Mouse (Mus musculus) hindbrain, embryonic 13.5 days (tissue): Measurements from ENCODE around the gene Cfap157. TPM values are rescaled to one million over a fixed set of nuclear protein-coding genes. Genes with fewer than 3 reads are reported as not detected.

ENCODE experiments used
- ATAC-seq: fragments of 200-750 bp; cut with Nextera tagmentation; 2 replicates; pipeline ENCODE4 v1.8.0; 2017; ENCODE audit warnings: moderate TSS enrichment; ENCODE audit not compliant: low FRiP score
- H3K27ac ChIP-seq: fragments of 300-500 bp; sonication (generic); 2 replicates; pipeline ENCODE4 v1.5.1; 2015; ENCODE audit warnings: inconsistent platforms, mild to moderate bottlenecking, moderate library complexity
- H3K27me3 ChIP-seq: fragments of 300-500 bp; sonication (generic); 2 replicates; pipeline ENCODE4 v1.6.1; 2015; ENCODE audit warnings: mild to moderate bottlenecking, inconsistent platforms
- H3K36me3 ChIP-seq: fragments of 300-500 bp; sonication (generic); 2 replicates; pipeline ENCODE4 v1.6.1; 2015; ENCODE audit warnings: mild to moderate bottlenecking, inconsistent platforms
- H3K4me1 ChIP-seq: fragments of 300-500 bp; sonication (generic); replicated peaks from 2 replicates; pipeline ENCODE4 v1.6.1; 2015; ENCODE audit warnings: inconsistent platforms
- H3K4me2 ChIP-seq: fragments of 300-500 bp; sonication (generic); 2 replicates; pipeline ENCODE4 v1.6.1; 2015; ENCODE audit warnings: inconsistent platforms, mild to moderate bottlenecking, moderate library complexity
- H3K4me3 ChIP-seq: fragments of 300-500 bp; sonication (generic); 2 replicates; pipeline ENCODE4 v1.5.1; 2015; ENCODE audit warnings: mild to moderate bottlenecking, inconsistent platforms
- H3K9ac ChIP-seq: fragments of 300-500 bp; sonication (generic); 2 replicates; pipeline ENCODE4 v1.6.1; 2015; ENCODE audit warnings: mild to moderate bottlenecking, inconsistent platforms
- H3K9me3 ChIP-seq: fragments of 300-500 bp; sonication (generic); 2 replicates; pipeline ENCODE4 v1.6.1; 2016; ENCODE audit warnings: inconsistent platforms
- WGBS: fragments of 180-500 bp; shearing (Covaris S2); methylation state at CpG from one replicate; pipeline ENCODE4 v1.1.7; 2015; 5-methylcytosine and 5-hydroxymethylcytosine counted together
- polyA plus RNA-seq: library from polyadenylated mRNA; unstranded; fragments of >200 nt; fragmentation: Nextera tagmentation; extraction: Ambion mirVana; gene quantifications from 2 replicates; pipeline ENCODE4 v1.2.1, GENCODE M21; 2015

Gene Cfap157
- polyA plus RNA-seq, 1 experiment from 2014 or later: 1.5 TPM

DNA sequence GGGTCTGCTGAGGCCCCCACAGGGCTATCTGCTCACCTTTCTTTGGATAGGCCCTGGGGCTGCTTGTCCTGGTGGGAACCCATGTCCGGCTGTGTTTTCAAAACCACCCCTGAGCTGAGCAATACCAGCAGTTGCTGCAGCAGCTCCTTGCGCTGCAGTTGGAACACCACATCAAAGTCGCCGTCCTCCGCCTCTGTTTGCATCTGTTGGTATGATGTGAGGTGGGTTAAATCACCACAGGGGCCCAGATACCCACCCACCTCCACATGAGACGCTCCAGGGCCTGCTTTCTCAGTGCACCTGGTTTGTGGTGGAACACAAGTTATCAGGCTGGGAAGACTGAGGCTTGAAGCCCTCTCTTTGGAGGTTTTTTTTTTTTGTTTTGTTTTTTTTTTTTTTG lies 6.1 kb downstream of the Cfap157 start:
- Histone ChIP-seq H3K9me3 (no peaks in the 10 kb centered on the region), H3K4me1 (peaks cover 18% of the 10 kb centered on the region), H3K4me3 (no peak overlapping the region), H3K27ac (no peak overlapping the region), H3K27me3 (peaks cover 12% of the 10 kb centered on the region), H3K9ac (peak overlapping the region; percentile 24; the same call in 1 of the 2 replicates), H3K36me3 (no peaks in the 10 kb centered on the region), H3K4me2 (no peak overlapping the region)
- no peak for ATAC-seq
- 92% methylated on average over 6 of the region's 6 CpGs for WGBS

DNA sequence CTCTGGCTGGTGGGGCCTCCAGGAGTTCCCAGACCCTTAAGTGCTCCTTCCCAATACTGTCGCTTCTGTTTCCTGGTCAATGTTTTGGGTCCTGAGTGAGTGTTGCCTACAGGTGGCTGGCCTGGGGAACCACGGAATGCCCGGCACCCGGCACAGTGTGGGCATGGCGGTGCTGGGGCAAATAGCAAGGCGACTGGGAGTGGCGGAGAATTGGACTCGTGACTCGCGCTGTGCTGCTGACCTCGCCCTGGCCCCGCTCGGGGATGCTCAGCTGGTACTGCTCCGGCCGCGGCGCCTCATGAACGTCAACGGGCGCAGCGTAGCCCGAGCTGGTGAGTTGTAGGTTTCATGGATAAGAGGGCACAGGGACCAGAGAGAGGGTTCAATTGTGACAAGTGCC lies 8.0 kb downstream of the Cfap157 start:
- no peaks in the 10 kb centered on the region for H3K36me3 ChIP-seq
- peaks cover 12% of the 10 kb centered on the region for H3K27me3 ChIP-seq
- peak overlapping the region; percentile 67 for H3K4me2 ChIP-seq
- H3K4me1 ChIP-seq: peaks cover 20% of the 10 kb centered on the region
- no peaks in the 10 kb centered on the region for H3K9me3 ChIP-seq
- no peak overlapping the region for H3K27ac ChIP-seq
- ATAC-seq: no peak
- H3K4me3 ChIP-seq: peak overlapping the region; percentile 56
- WGBS: 17% methylated on average over 22 of the region's 22 CpGs
- H3K9ac ChIP-seq: peak overlapping the region; percentile 72

DNA sequence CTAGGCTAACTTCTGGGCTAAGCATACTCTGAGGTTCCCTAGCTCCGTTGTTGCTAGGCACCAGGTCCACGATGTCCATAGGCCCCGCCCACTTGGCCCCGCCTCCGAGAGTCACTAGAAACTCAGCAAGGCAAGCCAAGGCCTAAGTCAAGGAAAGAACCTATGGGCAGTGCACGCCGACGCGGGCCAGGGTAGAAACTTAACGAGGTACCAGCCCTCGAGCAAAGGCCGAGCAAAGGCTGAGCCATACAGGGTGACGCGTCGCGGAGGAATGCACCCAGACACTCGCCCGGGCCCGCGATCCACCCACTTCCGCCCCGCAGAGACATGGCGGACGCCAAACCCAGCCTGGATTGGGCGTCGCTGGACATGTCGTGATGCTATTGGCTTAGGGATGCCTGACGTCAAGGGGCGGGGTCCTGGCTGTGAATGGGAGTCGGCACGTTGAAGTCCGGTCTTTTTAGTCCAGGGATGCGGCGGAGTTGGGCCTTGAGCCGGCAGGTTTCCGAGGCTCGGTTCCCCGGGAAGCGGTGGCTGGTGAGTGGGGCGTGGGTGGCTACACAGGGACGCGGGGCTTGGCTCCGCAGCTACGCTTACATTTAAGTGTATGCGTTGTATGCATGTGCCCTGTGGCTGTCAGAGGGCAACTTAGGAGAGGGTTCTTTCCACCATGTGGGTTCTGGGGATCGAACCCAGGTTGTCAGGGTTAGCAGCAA lies 8.7 kb downstream of the Cfap157 start, which contains the start of the genes Ttc16 and Ptrh1:
Ttc16 (minus strand) TSS at position 275 of the 716 bp plus-strand sequence.
Ptrh1 (plus strand) TSS at position 428 of the 716 bp plus-strand sequence.
- H3K4me3 ChIP-seq: peak within 1 kb of the TSS; percentile 56
- H3K9me3 ChIP-seq: no peaks in the 10 kb centered on the region
- H3K4me2 ChIP-seq: peak within 1 kb of the TSS; percentile 67
- H3K4me1 ChIP-seq: peaks cover 20% of the 10 kb centered on the region
- peak within 1 kb of the TSS; percentile 60; the same call in 1 of the 2 replicates for H3K27ac ChIP-seq
- H3K36me3 ChIP-seq: no peaks in the 10 kb centered on the region
- ATAC-seq: peak; percentile 97
- H3K9ac ChIP-seq: peak within 1 kb of the TSS; percentile 72
- peaks cover 12% of the 10 kb centered on the region for H3K27me3 ChIP-seq
- WGBS: under 1% methylated on average over 46 of the region's 46 CpGs

DNA sequence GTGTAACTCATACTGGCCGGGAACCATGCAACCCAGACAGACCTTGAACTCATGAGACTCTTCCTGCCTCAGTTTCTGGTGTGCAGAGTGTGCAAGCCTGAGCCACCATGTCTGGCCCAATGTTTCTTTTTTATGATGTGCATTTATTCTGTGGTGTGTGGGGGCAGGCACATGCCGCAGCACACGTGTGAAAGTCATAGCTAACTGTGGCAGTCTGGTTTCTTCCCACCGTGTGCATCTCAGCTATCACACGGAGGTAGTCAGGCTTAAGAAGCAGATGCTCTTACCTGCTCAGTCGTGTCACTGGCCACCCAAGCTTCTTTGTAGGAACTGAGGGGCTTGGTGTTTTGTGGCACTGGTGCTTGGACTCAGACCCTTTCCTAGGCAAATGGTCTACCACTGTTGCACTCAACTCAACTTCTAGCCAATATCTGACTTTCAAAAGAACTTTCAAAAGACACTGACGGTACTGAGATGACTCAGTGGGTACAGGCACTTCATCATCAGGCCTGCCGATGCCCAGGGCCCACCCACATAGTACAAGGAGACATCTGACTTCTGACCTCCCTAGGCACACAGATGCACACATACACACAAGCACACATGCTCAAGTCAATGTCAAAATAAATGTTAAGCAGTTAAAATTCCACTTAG lies 11.5 kb downstream of the Cfap157 start:
- Histone ChIP-seq H3K4me2 (no peak overlapping the region), H3K4me3 (no peak overlapping the region), H3K36me3 (no peaks in the 10 kb centered on the region), H3K9me3 (no peaks in the 10 kb centered on the region), H3K4me1 (peaks cover 25% of the 10 kb centered on the region), H3K9ac (no peak overlapping the region), H3K27me3 (peaks cover 12% of the 10 kb centered on the region), H3K27ac (no peak overlapping the region)
- no peak for ATAC-seq
- WGBS: 82% methylated on average over 8 of the region's 8 CpGs

DNA sequence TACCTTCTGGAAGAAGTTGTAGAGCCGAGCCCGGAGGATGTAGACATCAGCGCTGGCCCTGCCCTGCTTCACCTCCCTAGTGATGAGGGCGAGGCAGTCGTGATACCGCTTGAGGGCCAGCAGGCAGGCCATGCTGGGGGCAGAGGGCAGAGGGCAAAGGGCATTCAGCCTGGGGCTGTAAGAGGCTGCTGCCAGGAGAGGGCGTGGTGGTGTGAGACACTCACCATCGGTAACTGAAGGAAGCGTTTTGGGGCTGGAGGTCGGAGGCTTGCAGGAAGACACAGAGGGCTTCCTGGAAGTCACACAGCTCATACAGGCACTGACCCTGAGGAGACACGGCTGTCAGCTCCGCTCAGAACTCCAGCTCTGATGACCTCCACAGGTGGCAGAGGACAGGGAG lies 12.3 kb downstream of the Cfap157 start:
- no peak overlapping the region for H3K27ac ChIP-seq
- peaks cover 8% of the 10 kb centered on the region for H3K27me3 ChIP-seq
- no peaks in the 10 kb centered on the region for H3K36me3 ChIP-seq
- WGBS: 37% methylated on average over 12 of the region's 12 CpGs
- no peak overlapping the region for H3K9ac ChIP-seq
- ATAC-seq: no peak
- no peaks in the 10 kb centered on the region for H3K9me3 ChIP-seq
- H3K4me2 ChIP-seq: no peak overlapping the region
- peaks cover 34% of the 10 kb centered on the region for H3K4me1 ChIP-seq
- H3K4me3 ChIP-seq: no peak overlapping the region

DNA sequence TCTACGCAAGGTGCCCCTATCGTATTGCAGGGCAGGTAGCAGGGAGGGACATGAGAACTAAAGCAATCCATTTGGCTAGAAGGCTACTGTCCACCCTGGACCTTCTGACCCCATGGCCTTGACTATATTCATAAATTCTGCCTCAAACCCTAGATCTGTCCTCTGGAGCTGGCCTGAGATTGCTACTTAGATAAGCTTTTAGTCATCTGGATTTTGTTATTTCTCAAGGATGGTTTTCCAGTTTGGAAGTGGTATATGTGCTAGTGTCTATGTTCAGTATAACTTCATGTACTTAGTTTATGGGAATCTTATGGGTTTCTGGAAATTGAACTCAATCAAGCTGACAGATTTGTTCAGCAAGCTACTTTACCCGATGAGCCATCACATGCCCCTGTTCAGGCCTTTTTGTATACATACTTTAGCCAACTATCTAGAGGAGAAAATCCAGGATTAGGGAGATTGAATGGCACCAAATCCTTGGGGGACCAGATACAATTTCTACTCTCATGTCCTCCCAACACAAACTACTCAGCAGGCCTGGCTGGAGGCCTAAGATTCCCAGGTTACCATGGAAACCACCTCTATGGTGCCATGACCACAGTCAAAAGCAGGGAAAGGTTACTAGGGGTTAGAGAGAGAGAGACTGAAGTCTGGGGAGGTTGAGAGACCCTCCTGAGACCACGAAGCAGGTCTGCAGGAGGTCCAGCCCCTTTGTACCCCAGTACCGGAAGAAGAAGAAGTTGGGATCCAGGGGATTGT lies 14.7 kb downstream of the Cfap157 start:
- Histone ChIP-seq H3K4me1 (peaks cover 17% of the 10 kb centered on the region), H3K9ac (no peak overlapping the region), H3K36me3 (no peaks in the 10 kb centered on the region), H3K9me3 (no peaks in the 10 kb centered on the region), H3K4me2 (no peak overlapping the region), H3K27me3 (no peaks in the 10 kb centered on the region), H3K27ac (no peak overlapping the region), H3K4me3 (no peak overlapping the region)
- ATAC-seq: no peak
- 65% methylated on average over 5 of the region's 5 CpGs for WGBS

DNA sequence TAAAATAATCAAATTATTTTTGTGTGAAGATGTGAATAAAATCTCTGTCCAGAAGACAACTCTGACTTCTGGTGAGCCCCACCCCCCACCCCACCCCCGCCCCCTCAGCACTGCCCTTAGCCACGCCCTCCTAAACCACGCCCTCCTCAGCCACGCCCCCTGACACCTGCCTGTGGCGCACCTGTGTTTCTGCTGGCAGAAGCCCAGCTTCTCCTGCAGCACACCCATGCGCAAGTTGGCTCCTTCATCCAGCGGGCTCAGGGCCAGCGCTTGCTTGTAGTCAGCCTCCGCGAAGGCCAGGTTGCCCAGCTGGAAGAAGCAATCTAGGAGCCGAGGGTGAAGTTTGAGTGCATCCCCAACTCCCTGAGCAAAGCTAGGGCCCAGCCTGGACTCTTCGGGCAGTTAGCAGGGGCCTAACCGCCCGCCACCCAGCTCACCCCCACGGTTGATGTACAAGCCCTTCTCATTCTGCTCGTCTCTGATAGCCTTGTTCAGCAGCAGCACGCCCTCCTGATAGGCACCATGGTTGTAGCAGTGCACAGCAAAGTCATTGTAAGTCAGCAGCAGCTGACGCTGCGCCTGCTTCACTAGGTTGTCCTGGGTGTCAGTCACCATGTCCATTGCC lies 15.5 kb downstream of the Cfap157 start:
- WGBS: 59% methylated on average over 19 of the region's 19 CpGs
- Histone ChIP-seq H3K27ac (no peak overlapping the region), H3K27me3 (no peaks in the 10 kb centered on the region), H3K4me3 (no peak overlapping the region), H3K4me2 (no peak overlapping the region), H3K4me1 (peaks cover 17% of the 10 kb centered on the region), H3K36me3 (no peaks in the 10 kb centered on the region), H3K9me3 (no peaks in the 10 kb centered on the region), H3K9ac (no peak overlapping the region)
- no peak for ATAC-seq

DNA sequence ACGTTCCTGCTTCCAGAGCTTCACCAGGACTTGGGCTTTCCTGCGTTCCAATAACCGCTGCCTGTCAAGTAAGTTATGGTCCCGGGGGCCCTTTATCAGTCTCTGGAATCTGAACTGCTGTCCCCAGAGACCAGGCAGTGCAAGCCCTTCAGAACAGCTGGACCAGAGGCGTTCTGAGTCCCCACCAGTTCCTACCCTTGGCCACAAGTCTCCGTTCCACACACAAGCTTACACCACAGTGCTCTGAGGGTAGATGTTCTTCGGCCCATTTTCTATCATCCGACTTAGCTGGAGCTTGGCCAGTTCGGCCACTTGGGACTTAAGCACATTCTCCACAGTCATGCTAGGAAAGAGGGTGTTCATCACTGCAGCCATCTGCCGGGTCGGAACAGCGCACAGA lies 17.0 kb downstream of the Cfap157 start:
- H3K36me3 ChIP-seq: peaks cover 14% of the 10 kb centered on the region
- H3K27ac ChIP-seq: no peak overlapping the region
- no peaks in the 10 kb centered on the region for H3K27me3 ChIP-seq
- no peak overlapping the region for H3K4me3 ChIP-seq
- no peak for ATAC-seq
- 68% methylated on average over 12 of the region's 12 CpGs for WGBS
- H3K4me1 ChIP-seq: peaks cover 17% of the 10 kb centered on the region
- H3K4me2 ChIP-seq: no peak overlapping the region
- no peaks in the 10 kb centered on the region for H3K9me3 ChIP-seq
- no peak overlapping the region for H3K9ac ChIP-seq

DNA sequence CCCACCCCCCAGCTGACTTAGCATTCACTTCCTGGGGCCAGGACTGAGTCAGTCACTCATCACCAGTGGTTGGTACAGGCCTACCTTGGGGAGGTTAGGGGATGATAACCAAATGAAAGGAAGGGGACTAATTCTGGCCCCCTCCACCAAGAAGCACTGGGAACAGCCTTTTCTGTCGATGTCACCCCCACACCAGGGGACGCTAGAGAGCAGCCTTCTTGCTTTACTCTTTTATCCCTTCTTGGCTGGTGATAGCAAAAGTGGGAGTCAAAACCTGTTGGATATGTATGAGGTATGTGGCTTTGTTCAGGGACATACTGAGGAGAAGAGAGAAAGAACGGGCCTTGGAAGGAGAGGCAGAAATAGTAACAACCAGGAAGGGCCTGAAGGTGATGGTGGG lies 20.9 kb downstream of the Cfap157 start:
- Histone ChIP-seq H3K4me2 (no peak overlapping the region), H3K9me3 (no peaks in the 10 kb centered on the region), H3K9ac (no peak overlapping the region), H3K27ac (no peak overlapping the region), H3K4me3 (no peak overlapping the region), H3K27me3 (no peaks in the 10 kb centered on the region), H3K4me1 (peaks cover 24% of the 10 kb centered on the region), H3K36me3 (peaks cover 45% of the 10 kb centered on the region)
- ATAC-seq: no peak
- WGBS: 81% methylated on average over 3 of the region's 3 CpGs

DNA sequence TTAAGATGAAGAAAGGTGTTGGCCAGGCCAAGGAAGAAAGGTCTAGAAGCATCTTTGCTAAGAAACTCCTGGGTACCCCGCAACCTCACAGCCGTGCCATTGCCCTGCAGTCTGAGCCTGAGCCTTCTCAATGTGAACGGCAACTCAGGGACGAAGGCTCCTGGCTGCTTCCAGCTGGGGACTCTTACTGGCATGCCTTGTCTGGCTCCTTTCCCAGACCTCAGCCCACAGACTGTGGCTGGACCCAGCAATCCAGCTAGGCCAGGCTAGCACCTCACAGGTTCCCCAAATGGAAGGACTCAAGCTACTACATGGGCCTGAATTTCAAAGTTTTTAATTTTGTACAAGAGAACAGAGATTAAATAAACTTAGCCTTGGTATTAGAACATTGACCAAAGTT lies 22.4 kb downstream of the Cfap157 start:
- ATAC-seq: no peak
- Histone ChIP-seq H3K27me3 (no peaks in the 10 kb centered on the region), H3K4me3 (no peak overlapping the region)

DNA sequence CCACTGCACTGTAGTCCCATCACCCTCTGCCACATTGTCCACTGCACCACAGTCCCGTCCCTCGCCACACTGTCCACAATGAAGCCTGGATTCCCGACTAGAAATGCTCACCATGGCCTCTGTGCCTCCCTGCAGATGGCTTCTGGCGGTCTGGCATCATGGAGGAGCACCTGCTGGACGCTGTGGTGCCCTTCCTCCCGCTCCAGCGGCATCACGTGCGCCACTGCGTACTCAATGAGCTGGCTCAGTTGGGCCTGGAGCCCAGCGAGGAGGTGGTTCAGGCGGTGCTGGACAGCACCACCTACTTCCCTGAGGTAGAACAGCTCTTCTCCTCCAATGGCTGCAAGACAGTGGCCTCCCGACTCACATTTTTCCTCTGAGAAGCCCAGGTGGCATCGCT lies 22.9 kb downstream of the Cfap157 start:
- Histone ChIP-seq H3K4me2 (no peak overlapping the region), H3K9me3 (no peaks in the 10 kb centered on the region), H3K27ac (no peak overlapping the region), H3K4me1 (peaks cover 23% of the 10 kb centered on the region), H3K36me3 (peaks cover 45% of the 10 kb centered on the region), H3K27me3 (no peaks in the 10 kb centered on the region), H3K9ac (no peak overlapping the region), H3K4me3 (no peak overlapping the region)
- ATAC-seq: no peak
- 88% methylated on average over 14 of the region's 14 CpGs for WGBS

More for the DNA sequence above, 22.4 kb downstream of the Cfap157 start:
- no peak overlapping the region for H3K27ac ChIP-seq
- no peaks in the 10 kb centered on the region for H3K9me3 ChIP-seq
- peaks cover 23% of the 10 kb centered on the region for H3K4me1 ChIP-seq
- peaks cover 45% of the 10 kb centered on the region for H3K36me3 ChIP-seq
- H3K9ac ChIP-seq: no peak overlapping the region
- H3K4me2 ChIP-seq: no peak overlapping the region
- WGBS: 81% methylated on average over 4 of the region's 4 CpGs

DNA sequence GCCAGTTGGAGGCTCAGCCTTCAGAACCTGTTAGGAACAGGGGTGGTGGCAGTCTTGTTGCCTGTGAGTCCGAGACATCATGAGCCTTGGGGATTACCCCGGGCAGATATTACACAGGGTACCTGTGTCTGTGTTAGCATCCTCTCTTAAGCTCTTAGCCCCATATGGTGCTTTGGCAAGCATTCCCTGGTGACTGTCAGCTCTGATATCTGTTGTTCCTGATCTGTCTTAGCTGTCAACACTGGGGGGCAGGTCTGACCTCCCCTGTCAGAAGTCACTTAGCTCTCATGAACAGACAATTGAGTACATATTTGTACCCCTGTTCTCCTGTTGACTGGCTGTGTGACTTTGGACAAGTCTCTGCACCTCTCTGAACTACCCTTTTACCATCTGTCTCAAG lies 25.2 kb downstream of the Cfap157 start:
- WGBS: 92% methylated on average over 2 of the region's 2 CpGs
- peaks cover 58% of the 10 kb centered on the region for H3K36me3 ChIP-seq
- H3K4me2 ChIP-seq: no peak overlapping the region
- ATAC-seq: no peak
- H3K9me3 ChIP-seq: no peaks in the 10 kb centered on the region
- H3K9ac ChIP-seq: peak overlapping the region; percentile 95; the same call in 1 of the 2 replicates
- H3K4me3 ChIP-seq: no peak overlapping the region
- H3K27me3 ChIP-seq: no peaks in the 10 kb centered on the region
- peaks cover 23% of the 10 kb centered on the region for H3K4me1 ChIP-seq
- H3K27ac ChIP-seq: peak overlapping the region; percentile 30; the same call in 1 of the 2 replicates
